Mouse (Mus musculus) layer of hippocampus, adult 9-11 months (tissue): ENCODE data around the gene Grip1.

Experiments
- DNase-seq: peaks from one replicate; pipeline ENCODE4 v3.0.0; 2022

The Grip1 gene

GRCm38 (mm10) chr10:119580024-119580423 lies 126.4 kb downstream of the Grip1 start:
- no peak for DNase-seq

- DNase-seq = no peak
These were observed 131.0 kb downstream of the Grip1 start for GRCm38 (mm10) chr10:119584666-119585065.

GRCm38 (mm10) chr10:119586976-119587375 lies 133.3 kb downstream of the Grip1 start:
- DNase-seq = no peak

DNA sequence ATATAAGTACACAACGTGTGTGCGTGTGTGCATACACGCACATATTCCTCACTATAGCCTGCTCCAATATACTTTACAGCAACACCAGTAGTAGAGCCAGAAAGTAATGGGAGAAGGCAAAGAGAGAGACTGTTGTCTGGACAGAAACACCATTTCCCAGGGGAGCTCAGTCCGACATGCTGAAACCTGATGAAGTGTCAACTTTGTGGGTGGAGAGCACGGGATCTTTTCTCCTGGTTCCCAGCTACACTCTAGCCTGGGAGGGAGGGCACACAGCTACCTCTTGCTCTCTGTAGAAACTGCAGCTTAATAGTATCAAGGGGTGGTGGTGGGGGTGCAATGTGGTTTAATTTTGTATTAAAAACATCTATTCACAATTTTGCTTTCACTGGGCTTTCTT lies 143.2 kb downstream of the Grip1 start:
- no peak for DNase-seq

GRCm38 (mm10) chr10:119607501-119607900 lies 153.9 kb downstream of the Grip1 start:
- DNase-seq = no peak

GRCm38 (mm10) chr10:119608998-119609397 lies 155.4 kb downstream of the Grip1 start:
- DNase-seq = no peak

DNA sequence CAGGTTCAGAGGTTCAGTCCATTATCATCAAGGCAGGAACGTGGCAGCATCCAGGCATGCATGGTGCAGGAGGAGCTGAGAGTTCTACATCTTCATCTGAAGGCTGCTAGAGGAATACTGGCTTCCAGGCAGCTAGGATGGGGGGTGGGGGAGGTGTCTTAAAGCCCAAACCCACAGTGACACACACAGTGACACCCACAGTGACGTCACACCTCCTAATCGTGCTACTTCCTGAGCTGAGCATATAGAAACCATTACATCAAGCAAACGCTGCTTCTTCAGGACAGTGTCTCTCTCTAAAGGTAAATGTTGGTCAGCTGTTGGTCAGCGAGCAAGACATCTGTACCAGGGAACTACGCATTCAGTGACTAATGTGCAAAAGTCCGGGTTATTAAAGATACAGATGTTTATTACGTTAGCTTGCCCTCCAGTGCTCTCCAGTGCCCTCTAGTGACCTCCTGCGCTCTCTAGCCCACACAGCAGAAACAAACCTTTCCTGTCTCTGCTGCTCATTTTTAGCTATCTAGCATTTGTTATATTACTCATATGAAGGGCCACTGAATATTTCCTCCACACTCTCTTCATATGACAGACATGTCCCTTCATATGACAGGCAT lies 156.8 kb downstream of the Grip1 start:
- DNase-seq = no peak

- DNase-seq = no peak
These were observed 158.4 kb downstream of the Grip1 start for GRCm38 (mm10) chr10:119612034-119612433.

GRCm38 (mm10) chr10:119614726-119615125 lies 161.1 kb downstream of the Grip1 start:
- DNase-seq = no peak

- peak; percentile 23 for DNase-seq
These were observed 161.7 kb downstream of the Grip1 start for GRCm38 (mm10) chr10:119615240-119615885.

GRCm38 (mm10) chr10:119616078-119616477 lies 162.4 kb downstream of the Grip1 start:
- no peak for DNase-seq

- DNase-seq = no peak
These were observed 175.0 kb downstream of the Grip1 start for GRCm38 (mm10) chr10:119628656-119629055.

GRCm38 (mm10) chr10:119630401-119630800 lies 176.8 kb downstream of the Grip1 start:
- DNase-seq = no peak

DNA sequence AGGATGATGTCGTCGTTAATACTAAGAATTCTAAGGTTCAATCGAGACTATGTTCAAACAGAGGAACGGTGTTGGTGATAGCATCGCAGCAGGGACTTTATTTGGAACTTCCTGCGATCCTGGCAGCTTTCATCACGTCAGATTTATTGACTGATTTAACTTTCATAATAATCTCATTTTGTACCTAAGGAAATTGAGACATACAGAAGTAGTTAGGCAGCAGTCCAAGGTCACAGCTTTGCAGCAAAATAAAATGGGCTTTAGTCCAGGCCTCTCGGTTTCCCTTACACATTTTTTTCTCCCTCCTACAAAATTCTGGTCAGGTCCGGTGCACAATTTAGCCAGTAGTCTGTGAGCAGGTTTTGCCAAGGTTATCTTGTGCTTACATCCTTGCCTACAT lies 178.3 kb downstream of the Grip1 start:
- DNase-seq = no peak

DNA sequence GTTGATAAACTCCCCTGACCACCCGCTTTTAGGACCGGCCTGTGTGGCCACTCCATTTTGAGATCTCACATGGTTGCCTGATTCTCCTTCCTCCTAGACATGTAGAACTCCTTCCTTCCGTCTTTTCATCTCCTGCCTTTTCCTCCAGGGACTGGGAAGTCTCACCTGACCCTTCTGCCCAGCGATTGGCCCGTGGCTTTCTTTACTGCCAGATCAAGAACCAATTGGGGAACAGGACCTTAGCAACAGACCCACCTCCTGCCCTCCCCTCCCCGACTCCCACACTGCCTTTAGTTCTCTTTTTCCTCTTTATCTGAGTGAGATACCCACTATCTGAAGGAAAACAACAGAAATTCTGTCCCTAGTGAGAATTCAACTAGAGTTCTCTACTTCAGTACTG lies 180.9 kb downstream of the Grip1 start:
- DNase-seq = no peak

GRCm38 (mm10) chr10:119640534-119640933 lies 186.9 kb downstream of the Grip1 start:
- DNase-seq = no peak

- no peak for DNase-seq
These were observed 187.4 kb downstream of the Grip1 start for GRCm38 (mm10) chr10:119641011-119641410.

GRCm38 (mm10) chr10:119644289-119644688 lies 190.7 kb downstream of the Grip1 start:
- no peak for DNase-seq

DNA sequence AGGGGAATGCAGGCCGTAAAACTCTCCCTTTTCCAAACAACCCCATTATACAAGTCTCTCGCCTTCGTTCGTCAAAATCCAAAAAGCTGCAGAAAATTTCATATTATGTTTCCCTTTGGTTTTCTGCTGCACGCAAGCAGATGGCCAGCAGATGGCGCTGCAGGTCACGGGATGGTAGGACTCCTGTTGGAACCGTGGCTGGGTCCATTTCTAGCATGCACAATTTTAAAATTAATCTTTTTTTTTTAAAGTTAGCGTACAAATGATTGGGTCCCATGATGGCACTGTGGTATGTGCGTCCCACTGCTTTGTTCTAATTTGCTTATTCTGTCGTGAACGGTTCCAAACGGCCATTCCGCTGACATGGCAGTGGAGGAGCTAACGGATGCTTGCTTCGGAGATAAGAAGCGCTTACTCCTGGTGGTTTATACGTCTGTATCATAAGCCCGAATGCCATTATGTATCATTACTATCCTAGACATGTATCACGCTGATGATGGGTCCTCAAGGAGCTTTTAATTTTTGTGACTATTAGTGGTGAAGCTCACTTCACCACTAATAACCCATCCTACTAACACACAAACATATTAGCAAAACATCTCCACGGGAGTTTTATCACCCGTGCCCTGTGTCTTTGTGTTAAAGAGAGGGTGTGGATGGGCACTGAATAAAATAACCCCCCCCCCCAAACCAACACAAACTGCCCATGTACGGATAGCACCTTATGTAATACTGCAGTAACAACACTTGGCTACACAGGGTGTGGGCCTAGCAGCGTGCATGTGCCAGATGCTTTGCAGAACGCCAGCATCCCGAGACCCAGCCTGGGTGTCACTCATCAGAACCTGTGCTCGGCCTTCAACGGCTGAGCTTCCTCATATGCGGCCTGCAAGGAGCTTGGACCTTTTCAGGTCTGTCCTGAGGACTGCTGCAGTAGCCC lies 193.1 kb downstream of the Grip1 start:
- no peak for DNase-seq

- DNase-seq = no peak
These were observed 207.2 kb downstream of the Grip1 start for GRCm38 (mm10) chr10:119660677-119661353.

DNA sequence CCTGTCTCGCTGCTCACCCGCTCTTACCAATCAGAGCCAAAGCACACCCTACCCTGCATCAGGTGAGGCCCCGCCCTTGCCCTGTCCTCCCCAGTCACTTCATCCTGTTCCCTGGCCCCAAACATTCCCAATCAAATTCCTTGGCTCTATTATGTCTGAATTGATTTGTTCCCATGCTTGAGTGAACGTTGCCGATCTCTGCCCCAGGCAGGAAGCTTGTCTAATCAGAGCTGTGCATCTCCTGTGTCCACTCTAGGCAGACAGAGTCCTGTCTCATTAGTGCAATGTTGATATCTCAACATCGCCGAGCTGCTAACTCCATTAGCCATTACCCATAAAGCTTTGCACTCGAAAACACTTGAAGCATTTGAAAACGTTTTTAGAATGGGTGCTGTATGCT lies 210.0 kb downstream of the Grip1 start:
- no peak for DNase-seq

DNA sequence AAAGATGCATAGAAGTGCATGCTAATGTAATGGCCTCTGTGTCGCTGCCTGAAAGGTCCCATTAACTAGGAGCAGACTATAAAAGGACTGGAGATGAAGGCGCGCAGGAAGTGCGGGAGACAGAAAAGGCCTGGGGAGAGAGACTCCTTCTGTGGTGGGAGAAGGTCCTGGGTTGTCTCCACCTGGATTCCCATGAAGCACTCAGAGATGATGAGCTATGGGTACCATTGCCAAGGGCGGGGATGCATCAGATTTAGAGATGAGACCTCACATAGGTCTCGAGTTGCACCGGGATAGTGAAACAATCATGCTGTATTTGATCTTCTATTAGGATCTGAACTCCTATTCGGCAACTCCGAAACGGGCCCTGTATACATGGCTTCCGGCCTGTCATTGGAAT lies 212.8 kb downstream of the Grip1 start:
- DNase-seq = no peak

- no peak for DNase-seq
These were observed 216.8 kb downstream of the Grip1 start for GRCm38 (mm10) chr10:119670456-119670855.
